Mouse (Mus musculus) heart, postnatal 0 days (tissue): Measurements from ENCODE around the gene Tmem268. TPM values are rescaled to one million over a fixed set of nuclear protein-coding genes. Genes with fewer than 3 reads are reported as not detected.

ENCODE experiments used
- ATAC-seq: fragments of 200-750 bp; cut with Nextera tagmentation; 2 replicates; pipeline ENCODE4 v1.8.0; 2017; ENCODE audit warnings: low read depth, moderate number of reproducible peaks, moderate library complexity; ENCODE audit not compliant: insufficient read depth
- DNase-seq: peaks from one replicate; pipeline ENCODE4 v3.0.0-alpha.2; 2016; ENCODE audit warnings: low spot score
- H3K27ac ChIP-seq: fragments of 300-500 bp; sonication (generic); 2 replicates; pipeline ENCODE4 v1.5.1; 2014; ENCODE audit warnings: low read depth, mild to moderate bottlenecking
- H3K27me3 ChIP-seq: fragments of 300-500 bp; sonication (generic); 2 replicates; pipeline ENCODE4 v1.6.1; 2014; ENCODE audit warnings: low read length, mixed read lengths; ENCODE audit not compliant: control insufficient read depth, insufficient read depth
- H3K36me3 ChIP-seq: fragments of 300-500 bp; sonication (generic); replicated peaks from 2 replicates; pipeline ENCODE4 v1.6.1; 2014; ENCODE audit warnings: low read length, mixed read lengths; ENCODE audit not compliant: control insufficient read depth, insufficient read depth
- H3K4me1 ChIP-seq: fragments of 300-500 bp; sonication (generic); 2 replicates; pipeline ENCODE4 v1.6.1; 2014; ENCODE audit warnings: antibody characterized with exemption; ENCODE audit not compliant: control insufficient read depth, insufficient read depth
- H3K4me2 ChIP-seq: fragments of 300-500 bp; sonication (generic); 2 replicates; pipeline ENCODE4 v1.6.1; 2014; ENCODE audit warnings: low read depth, mild to moderate bottlenecking, low read length, moderate library complexity
- H3K4me3 ChIP-seq: fragments of 300-500 bp; sonication (generic); 2 replicates; pipeline ENCODE4 v1.5.1; 2014; ENCODE audit warnings: low read depth, low read length
- H3K9ac ChIP-seq: fragments of 300-500 bp; sonication (generic); replicated peaks from 2 replicates; pipeline ENCODE4 v1.6.1; 2014; ENCODE audit warnings: low read depth, low read length, mixed read lengths
- H3K9me3 ChIP-seq: fragments of 300-500 bp; sonication (generic); replicated peaks from 2 replicates; pipeline ENCODE4 v1.6.1; 2016; ENCODE audit warnings: low read length; ENCODE audit not compliant: control insufficient read depth
- CTCF ChIP-seq: IDR thresholded peaks from 2 replicates; pipeline ENCODE4 v1.5.1; 2016; ENCODE audit warnings: antibody characterized with exemption, control low read depth, low read depth
- EP300 ChIP-seq: IDR thresholded peaks from 2 replicates; pipeline ENCODE4 v1.6.1; 2016; ENCODE audit warnings: antibody characterized with exemption, low read depth
- WGBS: fragments of 180-500 bp; shearing (Covaris S2); extraction: QIAGEN DNeasy Blood & Tissue Kit; methylation state at CpG from one replicate; pipeline ENCODE4 v1.1.7; 2014; 5-methylcytosine and 5-hydroxymethylcytosine counted together
- polyA plus RNA-seq: library from polyadenylated mRNA; unstranded; fragments of >200 nt; fragmentation: Nextera tagmentation; extraction: Ambion mirVana; gene quantifications from 2 replicates; pipeline ENCODE4 v1.2.1, GENCODE M21; 2015
- total RNA-seq: library from RNA; depleted of rRNA; stranded (reverse); fragments of >200 nt; gene quantifications from 2 replicates; pipeline ENCODE4 v1.2.3, GENCODE M21; 2014; ENCODE audit warnings: low replicate concordance; rRNA removed

Tmem268 gene
- total and polyA plus RNA-seq, 2 experiments from 2014 or later = 4.6 to 5.2 TPM

GRCm38 (mm10) chr4:63625563-63626080, 67.0 kb downstream of the Tmem268 start:
- WGBS = 38% methylated on average over 3 of the region's 3 CpGs
- H3K36me3 ChIP-seq = no peaks in the 10 kb centered on the region
- H3K27ac ChIP-seq = no peak overlapping the region
- no peak for DNase-seq
- H3K27me3 ChIP-seq = no peaks in the 10 kb centered on the region
- H3K4me1 ChIP-seq = no peaks in the 10 kb centered on the region
- H3K4me3 ChIP-seq = no peak overlapping the region
- TF ChIP-seq CTCF (no peak), EP300 (no peak)
- no peak overlapping the region for H3K9ac ChIP-seq
- no peak overlapping the region for H3K4me2 ChIP-seq
- no peak for ATAC-seq
- no peaks in the 10 kb centered on the region for H3K9me3 ChIP-seq

DNA sequence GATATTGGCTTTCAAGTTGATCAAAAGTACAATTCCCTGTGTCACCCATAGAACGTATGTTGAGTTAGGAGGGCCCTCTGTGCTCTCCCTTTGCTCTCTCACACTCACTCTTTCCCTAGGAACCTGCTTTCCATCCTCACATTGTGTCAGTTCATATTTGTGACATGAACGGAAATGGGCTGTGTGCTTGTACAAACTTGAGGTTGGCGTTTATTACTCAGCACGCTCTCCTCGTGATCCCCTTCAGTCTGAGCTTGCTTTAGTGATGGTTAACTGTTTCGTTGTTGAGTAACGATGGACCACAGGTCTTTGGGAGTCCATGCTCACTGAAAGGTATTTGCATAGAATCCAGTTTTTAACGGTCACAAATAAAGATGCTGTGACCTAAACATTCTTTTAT, 68.5 kb downstream of the Tmem268 start:
- TF ChIP-seq CTCF (no peak), EP300 (no peak)
- Histone ChIP-seq H3K4me3 (no peak overlapping the region), H3K9me3 (no peaks in the 10 kb centered on the region), H3K4me2 (no peak overlapping the region), H3K36me3 (no peaks in the 10 kb centered on the region), H3K27ac (no peak overlapping the region), H3K27me3 (no peaks in the 10 kb centered on the region), H3K4me1 (no peaks in the 10 kb centered on the region), H3K9ac (no peak overlapping the region)
- ATAC-seq (no peak), DNase-seq (no peak)
- WGBS = 81% methylated on average over 8 of the region's 8 CpGs

- TF ChIP-seq CTCF (no peak), EP300 (no peak)
- ATAC-seq (no peak), DNase-seq (no peak)
- H3K9me3 ChIP-seq = no peaks in the 10 kb centered on the region
- no peak overlapping the region for H3K4me2 ChIP-seq
- no peaks in the 10 kb centered on the region for H3K4me1 ChIP-seq
- H3K27ac ChIP-seq = no peak overlapping the region
- no peak overlapping the region for H3K9ac ChIP-seq
- H3K27me3 ChIP-seq = no peaks in the 10 kb centered on the region
- no peaks in the 10 kb centered on the region for H3K36me3 ChIP-seq
- WGBS = 65% methylated on average over 2 of the region's 2 CpGs
- H3K4me3 ChIP-seq = no peak overlapping the region
These were observed 74.6 kb downstream of the Tmem268 start for GRCm38 (mm10) chr4:63633181-63633580.

Other genes starting within 250 kb of the Tmem268 start
- not detected in 2 replicates for gene Orm1, start 214.2 kb upstream of the Tmem268 start, total RNA-seq
- gene Orm1, start 214.2 kb upstream of the Tmem268 start, polyA plus RNA-seq = not detected in 2 replicates
- not detected in 2 replicates for gene Orm3, start 202.6 kb upstream of the Tmem268 start, total RNA-seq
- gene Orm3, start 202.6 kb upstream of the Tmem268 start, polyA plus RNA-seq = not detected in 2 replicates
- gene Orm2, start 196.3 kb upstream of the Tmem268 start, total RNA-seq = not detected in 2 replicates
- gene Orm2, start 196.3 kb upstream of the Tmem268 start, polyA plus RNA-seq = not detected in 2 replicates
- 4.1 and 5.5 TPM in 2 replicates for gene Akna, start 155.4 kb upstream of the Tmem268 start, total RNA-seq
- gene Akna, start 155.4 kb upstream of the Tmem268 start, polyA plus RNA-seq = 1.3 and 1.4 TPM in 2 replicates
- gene Whrn, start 62.8 kb upstream of the Tmem268 start, total RNA-seq = 5.5 and 7.6 TPM in 2 replicates
- gene Whrn, start 62.8 kb upstream of the Tmem268 start, polyA plus RNA-seq = 1.3 and 1.7 TPM in 2 replicates
- 120 and 148 TPM in 2 replicates for gene Atp6v1g1, start 14.0 kb upstream of the Tmem268 start, total RNA-seq
- 278 and 279 TPM in 2 replicates for gene Atp6v1g1, start 14.0 kb upstream of the Tmem268 start, polyA plus RNA-seq
- gene Gm11213, start 46.5 kb downstream of the Tmem268 start, total RNA-seq = not detected in 2 replicates
- not detected in 2 replicates for gene Gm11213, start 46.5 kb downstream of the Tmem268 start, polyA plus RNA-seq
- gene Tex48, start 63.6 kb downstream of the Tmem268 start, total RNA-seq = not detected in 2 replicates
- not detected in 2 replicates for gene Tex48, start 63.6 kb downstream of the Tmem268 start, polyA plus RNA-seq
- not detected in 2 replicates for gene Gm11214, start 104.6 kb downstream of the Tmem268 start, total RNA-seq
- gene Gm11214, start 104.6 kb downstream of the Tmem268 start, polyA plus RNA-seq = not detected in 2 replicates
- not detected in 2 replicates for gene Tnfsf15, start 186.3 kb downstream of the Tmem268 start, total RNA-seq
- 0.03 TPM in 1 of 2 replicates, not detected in the other for gene Tnfsf15, start 186.3 kb downstream of the Tmem268 start, polyA plus RNA-seq